Mouse (Mus musculus) adrenal gland, postnatal 14 days (tissue): ENCODE measurements around the gene Cap2. TPM values are rescaled to one million over a fixed set of nuclear protein-coding genes. Genes with fewer than 3 reads are reported as not detected.

Experiments used
- DNase-seq: peaks from one replicate; pipeline ENCODE4 v3.0.0; 2021; ENCODE audit warnings: mixed read lengths
- total RNA-seq: library from RNA; stranded (reverse); gene quantifications from 2 replicates; pipeline ENCODE4 v1.2.3, GENCODE M21; 2021

The Cap2 gene
- total RNA-seq, 1 experiment from 2014 or later, result 2.4 TPM

DNA sequence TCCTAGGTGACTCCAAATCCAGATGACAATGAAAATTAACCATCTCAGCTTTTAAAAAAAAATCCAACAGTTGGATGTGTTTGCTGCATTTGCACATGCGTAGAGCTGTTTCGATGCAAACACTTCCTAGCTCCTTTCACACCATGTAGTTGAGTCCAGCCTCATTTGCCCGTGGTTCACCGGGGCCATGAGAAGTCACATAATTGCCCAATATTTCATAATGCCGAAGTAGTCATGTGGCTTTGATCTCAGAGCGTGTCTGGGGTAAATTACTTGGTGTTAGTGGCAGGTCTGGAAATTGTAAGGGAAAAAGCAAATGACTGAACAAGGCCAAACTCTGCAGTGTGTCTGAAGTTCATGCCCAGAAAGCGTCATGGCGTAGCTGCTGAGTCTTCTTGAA is 67.8 kb downstream of the Cap2 start:
- no peak for DNase-seq

DNA sequence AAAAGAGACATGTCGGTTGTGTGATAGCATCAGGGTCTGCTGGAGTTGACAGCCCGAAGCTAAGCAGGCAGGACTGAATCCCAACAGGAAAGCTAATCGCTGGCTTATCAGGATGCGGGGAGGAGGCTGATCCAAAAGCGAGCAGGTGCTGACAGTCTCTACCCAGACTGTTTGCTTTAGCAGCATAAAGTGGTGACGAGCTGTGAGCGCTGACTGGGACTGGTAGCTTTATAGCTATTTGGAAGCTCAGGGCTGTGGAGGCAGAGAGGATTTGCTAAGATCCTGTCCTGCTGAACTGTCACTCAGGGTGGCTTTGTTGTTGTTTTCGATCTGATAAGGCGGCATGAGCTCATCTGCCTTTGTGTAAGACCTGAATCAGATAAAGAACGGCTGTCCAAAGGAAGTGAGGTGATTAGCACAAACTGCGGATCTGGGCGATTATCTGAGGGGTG is 69.5 kb downstream of the Cap2 start:
- peak; percentile 13 for DNase-seq

DNA sequence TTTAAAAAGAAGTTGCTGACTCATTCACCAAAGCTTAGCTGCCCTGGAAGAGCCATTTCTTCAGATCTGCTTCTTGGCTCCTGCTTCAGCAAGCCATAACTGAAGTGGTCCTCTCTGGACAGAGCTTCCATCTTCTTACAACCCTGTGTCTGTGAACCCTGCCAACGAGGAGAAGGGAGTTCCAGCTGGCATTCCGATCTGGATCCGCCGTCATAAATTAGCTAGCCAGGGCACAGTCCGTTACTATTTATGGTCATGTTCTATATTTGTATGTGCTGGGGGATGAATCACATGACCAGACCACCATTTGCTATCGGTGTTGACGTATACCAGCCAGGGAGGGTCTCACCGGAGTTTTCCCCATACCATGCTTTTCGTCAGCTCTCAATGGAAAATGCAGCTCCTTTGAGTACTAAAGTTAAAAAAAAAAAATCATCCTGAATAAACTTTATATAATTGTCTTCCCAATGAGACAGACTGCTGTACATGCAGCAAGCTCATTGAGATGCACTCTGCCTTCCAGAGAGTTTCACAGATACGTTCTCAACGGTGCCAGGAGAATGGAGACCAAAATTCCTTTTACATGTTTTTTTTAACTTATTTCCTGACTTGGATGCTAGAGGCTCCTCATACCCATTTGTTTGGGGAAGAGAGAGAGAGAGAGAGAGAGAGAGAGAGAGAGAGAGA is 70.5 kb downstream of the Cap2 start:
- peak; percentile 31 for DNase-seq

DNA sequence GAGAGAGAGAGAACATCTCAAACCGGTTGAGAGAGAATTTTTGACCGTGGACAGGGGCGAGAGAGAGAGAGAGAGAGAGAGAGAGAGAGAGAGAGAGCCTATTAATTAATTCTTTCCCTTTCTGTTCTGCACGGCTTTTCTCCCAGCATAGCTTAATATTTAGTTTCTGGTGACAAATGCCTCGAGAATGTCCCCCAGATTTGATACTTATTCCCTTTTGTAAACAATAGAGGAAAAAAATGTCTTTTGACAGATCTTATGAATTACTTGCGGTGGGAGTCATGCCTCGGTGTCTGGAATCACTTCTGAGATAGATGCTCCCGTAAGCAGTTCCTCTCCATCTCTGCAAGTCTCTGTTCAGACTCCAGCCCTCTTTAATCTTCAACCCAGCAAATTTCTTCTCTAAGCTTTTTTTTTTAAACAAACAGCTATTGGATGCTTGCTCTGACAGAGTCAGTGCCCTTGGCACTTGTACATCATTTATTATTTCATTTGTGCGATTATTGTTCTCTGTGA is 71.1 kb downstream of the Cap2 start:
- DNase-seq, result no peak

DNA sequence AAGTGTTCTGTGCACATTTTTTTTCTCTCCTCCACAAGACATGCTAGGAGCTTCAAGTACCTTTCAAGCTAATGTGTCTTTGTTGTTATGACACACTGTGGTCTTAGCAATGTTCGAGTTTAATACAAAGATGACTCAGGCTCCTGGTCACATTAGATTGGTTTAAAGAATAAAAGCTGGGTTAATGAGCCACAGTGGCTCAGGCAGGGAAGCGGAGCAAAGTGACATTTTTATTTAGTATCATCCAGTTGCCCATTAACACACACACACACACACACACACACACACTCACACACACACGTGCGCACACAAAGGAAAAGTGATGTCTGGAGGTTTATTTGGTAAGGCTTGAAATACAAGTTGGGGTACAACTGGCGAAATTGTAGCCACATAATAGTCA is 72.6 kb downstream of the Cap2 start:
- no peak for DNase-seq

DNA sequence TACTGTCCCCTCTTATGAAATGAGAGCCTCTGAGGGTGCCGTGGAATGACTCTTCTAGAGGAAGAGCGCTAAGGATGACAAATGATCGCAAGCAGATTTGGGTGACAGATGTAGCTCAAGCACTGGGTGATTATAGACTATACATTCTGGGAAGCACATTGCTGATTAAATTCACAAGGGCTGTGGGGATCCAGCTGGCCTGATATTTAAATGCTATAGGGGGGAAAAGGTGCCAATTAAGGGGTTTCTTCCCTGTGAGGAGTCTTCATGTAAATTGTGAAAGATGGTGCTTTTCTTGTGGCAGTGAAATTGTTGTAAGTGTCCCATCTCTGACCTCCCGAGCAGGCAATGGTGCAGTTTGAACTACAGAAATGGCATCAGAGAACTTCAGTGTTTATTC is 73.1 kb downstream of the Cap2 start:
- DNase-seq, result no peak

DNA sequence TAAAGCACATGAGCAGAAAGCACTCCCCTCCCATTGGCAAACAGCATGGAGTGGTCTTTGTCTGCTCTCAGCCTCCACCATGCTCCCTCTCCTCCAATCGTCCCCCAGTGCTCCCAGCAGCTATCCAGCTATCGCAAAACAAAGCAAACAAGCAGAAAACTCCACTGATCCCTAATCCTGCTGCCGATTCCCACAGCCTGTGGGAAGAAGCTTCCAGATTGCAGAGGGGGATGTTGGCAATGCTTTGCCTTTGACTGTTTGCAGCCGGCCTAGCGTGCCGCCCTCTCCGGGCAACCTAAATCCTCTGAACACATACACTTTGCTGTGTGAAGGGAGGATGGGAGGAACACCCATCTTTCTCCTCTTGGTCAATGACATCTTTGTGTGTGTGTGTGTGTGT is 83.2 kb downstream of the Cap2 start:
- DNase-seq, result no peak

DNA sequence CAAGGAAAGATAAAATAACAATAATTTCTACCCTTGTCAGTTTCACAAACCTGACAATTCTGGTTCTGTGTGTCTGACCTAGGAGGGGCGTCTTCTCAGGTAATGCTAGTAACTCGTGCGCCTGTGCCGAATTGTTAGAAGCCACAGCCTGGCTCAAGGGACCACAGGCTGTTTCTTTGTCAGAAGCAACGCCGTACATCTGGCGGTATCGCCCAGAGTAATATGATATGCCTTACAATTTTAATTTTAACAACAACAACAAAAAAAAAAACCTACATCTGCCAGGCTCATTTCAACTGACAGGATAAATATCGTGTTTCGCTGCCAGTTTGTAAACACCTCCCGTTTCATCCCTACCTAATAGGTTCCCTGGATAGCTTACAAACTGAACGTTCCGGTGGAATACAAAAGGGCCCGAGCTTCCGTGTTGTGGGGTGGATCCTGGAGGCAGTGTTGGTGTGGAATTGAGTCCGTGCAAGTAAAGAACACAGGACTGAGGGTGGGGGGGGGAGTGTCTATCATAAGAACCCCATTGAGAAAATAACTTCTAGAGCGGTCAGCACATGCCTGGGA is 86.2 kb downstream of the Cap2 start:
- DNase-seq, result no peak

DNA sequence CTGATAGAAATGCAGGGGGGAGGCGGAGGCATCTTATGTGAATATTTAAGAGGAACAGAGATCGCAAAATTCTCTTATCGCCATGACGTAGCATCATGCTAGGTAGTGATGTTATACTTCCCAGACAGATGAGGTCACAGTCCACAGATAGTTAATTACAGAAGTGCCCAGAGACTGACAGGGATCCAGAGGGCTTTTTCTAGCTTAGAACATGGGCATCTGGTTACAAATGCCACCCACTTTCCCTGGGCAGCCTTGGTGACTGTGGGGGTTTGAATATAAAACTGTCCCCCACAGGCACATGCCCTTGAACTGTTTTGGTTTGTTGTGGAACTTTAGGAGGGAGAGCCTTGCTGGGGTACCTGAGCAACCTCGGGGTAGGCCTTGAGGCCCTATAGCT is 87.0 kb downstream of the Cap2 start:
- DNase-seq, result no peak

DNA sequence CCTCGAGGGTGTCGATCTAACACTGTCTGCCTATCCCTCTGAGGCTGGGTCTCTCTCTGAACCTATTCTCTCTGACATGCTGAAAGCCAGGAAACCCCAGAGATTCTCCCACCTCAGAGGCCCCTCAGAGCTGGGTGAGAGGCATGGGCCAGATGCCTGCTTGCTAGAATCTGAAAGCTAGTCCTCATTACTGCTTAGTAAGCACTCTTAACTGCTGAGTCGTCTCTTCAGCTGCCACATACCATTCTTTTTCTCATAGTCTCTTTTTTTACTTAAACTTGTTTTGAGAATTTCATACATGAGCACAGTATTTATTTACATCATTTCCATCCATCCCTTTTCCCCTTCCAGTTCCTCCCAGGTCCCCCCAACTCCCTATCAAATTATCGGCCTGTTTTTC is 89.2 kb downstream of the Cap2 start:
- DNase-seq, result no peak

DNA sequence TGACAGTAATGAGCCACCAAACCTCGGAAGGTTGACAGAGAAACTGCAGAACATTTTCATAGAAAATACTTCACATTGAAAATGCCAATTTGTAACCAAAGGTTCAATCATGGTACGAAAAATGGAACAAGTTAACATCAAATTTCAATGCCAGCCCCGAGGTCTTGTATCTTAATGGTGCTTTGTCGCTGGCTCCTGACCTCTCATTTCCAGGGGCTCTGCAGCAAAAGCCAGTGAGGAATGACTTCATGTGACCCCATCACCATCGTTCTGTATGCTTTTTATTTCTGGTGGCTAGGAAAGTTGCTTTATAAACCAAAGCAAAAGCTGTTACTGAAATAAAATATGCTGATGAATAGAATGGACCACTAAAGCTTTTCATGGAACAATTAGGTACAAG is 99.0 kb downstream of the Cap2 start:
- DNase-seq, result no peak

DNA sequence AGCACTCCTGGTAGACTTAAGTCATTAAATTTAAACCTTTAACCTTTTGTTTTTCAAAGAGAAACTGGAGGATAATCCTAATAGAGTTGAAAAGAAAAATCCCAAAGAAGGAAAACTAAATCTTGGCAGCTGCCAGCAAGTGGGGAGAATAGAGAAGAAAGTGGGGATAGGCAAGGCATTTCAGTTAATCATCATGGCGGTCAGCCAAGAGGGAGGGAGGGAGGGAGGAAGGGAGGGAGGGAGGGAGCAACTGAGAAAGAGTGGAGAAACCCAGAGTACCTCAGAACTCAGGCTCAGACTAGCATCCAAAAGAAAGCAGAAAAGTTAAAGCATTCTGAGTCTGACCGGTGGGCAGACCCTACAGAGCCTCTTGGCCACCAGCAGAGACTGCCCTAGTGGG is 99.7 kb downstream of the Cap2 start:
- no peak for DNase-seq

DNA sequence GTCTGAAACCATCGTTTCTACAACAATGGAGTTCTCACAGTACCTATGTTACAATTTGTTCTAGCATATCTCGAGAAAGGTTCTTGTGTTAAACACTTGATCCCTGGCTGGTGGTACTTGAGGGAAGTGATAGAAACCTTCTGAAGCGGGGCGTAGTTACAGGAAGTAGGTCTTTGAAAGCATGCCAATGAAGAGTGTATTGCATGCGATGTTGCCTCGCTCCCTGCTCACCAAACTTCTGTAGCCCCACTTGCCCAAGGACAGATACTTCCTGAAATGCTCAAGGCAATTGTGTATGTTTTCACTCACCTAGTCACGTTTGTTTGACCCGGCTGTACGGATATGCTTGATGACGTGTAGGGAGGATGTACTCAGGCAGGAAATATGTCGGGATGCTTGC is 101.0 kb downstream of the Cap2 start:
- no peak for DNase-seq

DNA sequence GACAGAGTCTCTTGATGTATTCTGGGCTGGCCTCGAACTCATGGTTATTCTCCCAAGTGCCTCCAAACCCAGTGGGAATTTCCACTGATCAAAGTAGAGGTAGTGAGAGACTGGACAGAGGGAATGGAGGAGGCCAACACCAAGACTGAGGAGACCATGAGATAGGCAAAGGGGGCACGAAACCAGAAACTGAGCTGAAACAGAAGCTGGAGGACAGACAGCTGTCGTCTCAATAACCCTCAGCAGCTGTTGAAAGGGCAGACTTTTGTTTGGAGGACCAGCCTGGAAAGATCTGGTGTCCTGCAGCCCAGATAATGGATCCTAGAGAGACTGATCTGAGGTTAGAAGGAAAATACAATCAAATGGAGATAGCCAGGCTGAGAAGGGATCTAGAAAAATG is 109.4 kb downstream of the Cap2 start:
- no peak for DNase-seq

DNA sequence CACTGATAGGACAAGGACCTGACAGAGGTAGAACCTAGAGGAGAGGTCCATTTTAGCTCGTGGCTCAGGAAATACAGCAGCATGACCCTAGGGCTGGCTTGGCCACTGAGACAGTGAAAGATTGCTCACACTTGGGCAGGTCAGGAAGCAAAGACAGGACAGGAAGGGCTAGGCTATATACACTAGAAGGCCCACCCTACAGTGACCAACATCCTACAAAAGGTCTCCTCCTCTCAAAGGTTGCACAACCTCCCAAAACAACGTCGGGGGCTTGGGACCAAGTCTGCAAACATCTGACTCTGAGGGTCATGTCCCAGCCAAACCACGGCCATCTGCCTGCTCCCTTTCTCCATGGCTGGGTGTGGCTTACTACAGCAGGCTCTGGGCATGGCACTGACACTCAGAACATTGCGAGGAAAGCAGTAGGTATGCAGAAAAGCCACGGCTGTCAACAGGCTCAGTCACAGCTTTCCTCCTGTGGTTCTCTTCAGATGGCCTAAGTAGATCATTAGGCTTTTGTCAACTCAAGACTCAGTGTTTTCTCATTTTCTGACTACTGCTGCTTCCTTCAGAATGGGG is 112.1 kb downstream of the Cap2 start:
- no peak for DNase-seq

DNA sequence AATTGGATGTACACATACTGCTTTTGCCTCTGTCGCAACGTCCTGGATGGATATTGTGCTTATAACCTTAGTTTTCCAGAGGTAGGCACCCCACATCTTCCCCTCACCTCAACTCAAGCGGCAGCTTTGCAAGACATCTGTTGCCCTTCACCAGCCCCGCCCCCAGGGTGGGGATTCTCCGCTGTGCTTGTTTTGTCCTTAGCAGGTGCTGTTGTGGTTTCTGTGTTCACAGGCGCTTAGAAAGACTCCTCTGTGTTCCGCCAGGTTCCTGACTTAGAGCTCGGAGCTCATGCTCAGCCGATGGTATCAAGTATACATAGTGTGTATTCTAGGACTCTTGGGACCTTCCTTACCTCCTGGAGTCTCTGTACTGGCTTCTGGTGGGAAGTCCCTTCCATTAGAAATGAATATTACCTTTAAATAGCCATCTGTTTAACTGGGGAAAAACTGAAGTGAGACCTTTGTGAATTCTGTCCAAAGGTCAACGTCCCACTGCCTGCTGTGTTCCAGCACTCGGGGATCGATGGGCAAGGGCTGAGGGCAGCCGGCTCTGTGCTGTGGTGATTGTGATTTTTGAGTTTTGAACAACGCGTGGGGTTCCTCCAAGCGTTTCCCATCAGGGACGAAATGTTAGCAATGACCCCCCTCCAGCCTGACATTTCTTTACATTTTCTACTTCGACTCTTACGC is 115.2 kb downstream of the Cap2 start:
- peak; percentile 38 for DNase-seq

DNA sequence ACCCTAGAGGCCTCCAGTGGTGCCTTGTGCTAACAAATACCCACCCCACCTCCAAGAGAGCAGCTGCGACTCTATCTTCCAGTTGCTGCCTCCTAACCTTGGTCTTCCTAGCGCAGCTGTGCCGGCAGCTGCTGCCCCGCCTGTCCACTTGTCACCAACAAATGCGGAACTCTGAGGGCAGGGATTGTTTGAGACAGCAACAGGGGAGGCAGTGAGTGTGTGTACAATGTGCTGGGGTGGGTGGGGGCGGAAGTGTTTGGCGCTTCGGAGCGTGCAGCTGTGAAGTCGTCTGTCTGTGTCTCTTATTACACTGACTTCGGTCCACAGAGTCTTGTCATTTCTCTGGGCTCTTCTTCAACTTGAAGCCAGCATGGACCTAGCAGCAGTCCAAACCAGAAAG is 118.0 kb downstream of the Cap2 start:
- peak; percentile 12 for DNase-seq

DNA sequence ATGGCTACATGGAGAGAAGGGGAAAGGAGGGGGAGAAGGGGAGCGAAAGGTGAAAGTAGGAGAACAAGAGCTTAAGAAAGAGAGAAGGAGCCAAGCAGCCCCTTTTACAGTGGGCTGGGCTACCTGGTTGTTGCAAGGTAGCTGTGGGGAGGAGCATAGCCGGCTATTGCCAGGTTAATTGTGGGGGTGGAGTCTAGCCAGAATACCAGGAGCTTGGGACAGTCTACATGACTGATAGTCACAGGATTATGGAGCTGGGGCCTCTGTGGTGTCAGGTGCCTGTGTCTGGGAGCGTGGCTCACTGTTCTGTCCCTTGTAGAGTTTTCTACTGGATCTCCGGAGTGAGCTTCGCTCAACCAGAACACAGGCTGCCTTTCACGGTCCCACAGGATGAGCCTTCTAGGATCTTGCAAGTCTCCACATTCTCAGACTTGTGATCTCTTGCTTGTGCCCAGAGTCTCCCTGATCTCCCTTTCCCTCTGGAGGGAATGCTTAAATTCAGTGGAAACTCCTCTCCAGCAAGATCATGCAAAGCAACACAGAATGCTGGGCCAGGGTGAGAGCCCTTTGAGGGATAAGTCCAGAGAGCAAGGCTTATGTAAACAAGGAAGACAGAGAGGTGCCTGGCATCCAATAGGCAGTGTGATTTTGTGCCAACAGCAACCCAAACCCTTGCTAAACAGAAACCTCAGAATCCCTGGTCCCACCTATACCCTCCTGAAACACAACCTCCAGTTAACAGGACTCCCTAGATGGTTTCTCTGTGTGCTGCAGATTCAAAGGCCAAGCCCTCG is 119.5 kb downstream of the Cap2 start:
- no peak for DNase-seq

DNA sequence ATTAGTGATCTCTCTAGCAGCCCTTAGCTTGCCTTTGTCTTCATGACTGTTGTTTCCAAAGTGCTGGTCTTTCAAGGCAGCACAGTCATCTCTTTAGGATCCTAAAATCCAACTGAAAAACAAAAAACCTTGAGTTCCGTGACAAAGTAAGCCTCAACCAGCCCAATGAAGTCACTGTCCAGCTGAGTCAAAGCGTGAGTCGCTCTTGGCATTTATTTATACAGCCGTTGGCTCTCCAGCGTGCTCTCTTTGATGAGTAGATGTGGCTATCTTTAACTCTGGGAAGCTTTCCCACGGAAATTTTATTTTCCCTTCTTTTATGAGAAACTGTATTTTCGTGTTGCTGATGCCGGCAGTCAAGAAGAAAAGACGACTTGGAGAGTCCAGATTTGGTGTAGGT is 125.0 kb downstream of the Cap2 start:
- peak; percentile 37 for DNase-seq

DNA sequence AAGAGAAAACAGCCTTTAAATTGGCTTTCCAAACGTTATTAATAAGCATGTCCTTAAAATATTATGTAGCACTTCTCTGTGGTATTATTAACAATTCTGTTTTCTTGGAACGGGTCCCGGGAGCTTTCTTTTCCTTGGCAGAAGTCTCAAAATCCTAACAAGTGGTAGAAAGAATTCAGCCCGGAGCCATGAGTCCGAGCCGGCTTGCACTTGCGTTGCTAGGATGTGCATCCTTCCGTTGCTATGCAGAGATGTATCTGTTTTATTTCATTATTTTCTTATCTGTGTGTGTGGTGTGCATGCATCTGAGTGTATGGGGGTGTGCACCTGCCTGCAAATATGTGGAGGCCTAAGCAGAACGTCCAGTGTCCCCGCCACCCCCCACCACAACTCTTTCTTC is 126.2 kb downstream of the Cap2 start:
- DNase-seq, result peak; percentile 27

DNA sequence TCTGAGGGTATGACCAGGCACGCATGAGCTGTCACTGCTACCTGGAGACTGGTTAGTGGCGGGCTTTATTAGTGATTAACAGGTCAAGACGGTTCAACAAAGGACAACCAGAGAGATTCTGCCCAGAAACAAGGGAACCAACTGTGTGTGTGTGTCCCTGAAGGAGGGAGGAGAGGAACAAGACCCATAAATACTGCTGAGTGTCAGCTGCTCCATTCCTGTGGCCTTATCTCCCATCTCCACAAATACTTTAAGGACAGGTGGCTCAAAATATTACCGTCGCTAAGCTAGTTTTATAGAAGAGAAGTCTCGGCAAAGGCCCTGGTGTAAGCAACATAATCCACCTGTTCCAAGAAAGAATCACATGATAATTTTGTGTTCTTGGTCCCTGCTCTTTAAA is 127.7 kb downstream of the Cap2 start:
- no peak for DNase-seq

DNA sequence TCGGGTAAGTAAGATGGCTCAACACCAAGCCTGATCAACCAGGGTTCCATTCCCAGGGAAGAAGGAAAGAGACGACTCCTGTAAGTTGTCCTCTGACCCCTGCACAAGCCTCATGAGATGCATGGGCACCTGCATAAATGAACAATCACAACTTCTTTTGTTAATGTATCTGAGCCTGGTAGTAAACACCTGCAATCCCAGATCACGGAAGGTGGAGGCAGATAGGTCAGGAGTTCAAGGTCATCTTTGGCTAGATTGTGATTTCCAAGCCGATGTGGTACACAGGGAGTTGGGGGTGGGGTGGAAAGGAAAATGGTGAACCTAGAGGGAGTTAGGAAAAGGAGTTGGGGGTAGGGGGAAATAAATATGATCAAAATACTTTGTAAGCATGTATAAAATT is 131.1 kb downstream of the Cap2 start:
- DNase-seq, result no peak
